Mouse (Mus musculus) small intestine, adult 2 months (tissue): ENCODE measurements around the gene S100a11.

Source experiments
- CTCF ChIP-seq: fragments of 200-500 bp; IDR thresholded peaks from 2 replicates; pipeline ENCODE4 v1.5.1; 2012; ENCODE audit warnings: low read depth, mild to moderate bottlenecking, control low read depth, inconsistent platforms, low read length, moderate library complexity, mixed read lengths; ENCODE audit not compliant: insufficient replicate concordance, insufficient read length; ENCODE audit errors: extremely low read depth
- POLR2A ChIP-seq: fragments of 200-500 bp; IDR thresholded peaks from 2 replicates; pipeline ENCODE4 v1.6.1; 2012; ENCODE audit warnings: low read depth, mild to moderate bottlenecking, control low read depth, inconsistent platforms, low read length, moderate library complexity

DNA sequence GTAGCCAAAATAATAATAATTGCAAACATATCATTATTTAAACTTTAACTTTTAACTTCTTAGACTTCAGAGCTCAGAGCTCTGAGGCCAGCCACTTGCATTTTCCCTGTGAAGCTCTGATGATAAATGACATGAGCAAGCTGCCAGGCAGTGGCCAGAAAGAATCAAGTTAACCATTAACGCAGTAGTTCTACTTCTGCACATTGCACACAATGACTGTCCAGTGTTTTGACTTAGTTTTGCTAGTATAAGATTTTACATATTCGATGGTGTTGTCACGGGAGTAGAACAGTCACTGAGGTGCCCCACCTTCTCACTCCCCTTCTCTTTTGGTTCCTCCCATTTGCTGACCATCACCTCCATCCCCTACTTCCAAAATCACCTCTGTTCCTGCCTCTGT, 23.2 kb upstream of the S100a11 start:
- no peak for TF ChIP-seq POLR2A
- TF ChIP-seq CTCF = no peak
